Mouse (Mus musculus) B cell, adult 2 months (primary cell): ENCODE data around the gene Rad51b.
A peak's percentile ranks its signal among the peaks of the same experiment; 100 is the strongest.

Experiments used
- DNase-seq, 2 experiments: peaks; one replicate each; pipeline ENCODE4 v3.0.0; 2022

Rad51b gene

GRCm38 (mm10) chr12:79625699-79626554 lies 328.8 kb downstream of the Rad51b start:
- DNase-seq = no peak

- DNase-seq = no peak
These were observed 329.5 kb downstream of the Rad51b start for GRCm38 (mm10) chr12:79626555-79627080.

GRCm38 (mm10) chr12:79627351-79628120 lies 330.5 kb downstream of the Rad51b start:
- DNase-seq = peak in 1 of 2 experiments; percentile 27

GRCm38 (mm10) chr12:79628121-79628774 lies 331.2 kb downstream of the Rad51b start:
- peak in 1 of 2 experiments; percentile 10 for DNase-seq

- peak; percentile 46 to 51 for DNase-seq
These were observed 333.1 kb downstream of the Rad51b start for GRCm38 (mm10) chr12:79629945-79630850.

GRCm38 (mm10) chr12:79633458-79634106 lies 336.5 kb downstream of the Rad51b start:
- DNase-seq = peak; percentile 82 to 84

GRCm38 (mm10) chr12:79641570-79642285 lies 344.6 kb downstream of the Rad51b start:
- peak in 1 of 2 experiments; percentile 34 for DNase-seq

- DNase-seq = peak; percentile 70 to 76
These were observed 345.6 kb downstream of the Rad51b start for GRCm38 (mm10) chr12:79642715-79643114.

GRCm38 (mm10) chr12:79645656-79646055 lies 348.6 kb downstream of the Rad51b start:
- peak in 1 of 2 experiments; percentile 10 for DNase-seq

GRCm38 (mm10) chr12:79646646-79647164 lies 349.6 kb downstream of the Rad51b start:
- DNase-seq = peak; percentile 89 to 94

- no peak for DNase-seq
These were observed 350.3 kb downstream of the Rad51b start for GRCm38 (mm10) chr12:79647382-79647781.

- no peak for DNase-seq
These were observed 350.9 kb downstream of the Rad51b start for GRCm38 (mm10) chr12:79647976-79648375.

GRCm38 (mm10) chr12:79648812-79649700 lies 352.0 kb downstream of the Rad51b start:
- no peak for DNase-seq

- no peak for DNase-seq
These were observed 352.7 kb downstream of the Rad51b start for GRCm38 (mm10) chr12:79649796-79650195.

- no peak for DNase-seq
These were observed 358.1 kb downstream of the Rad51b start for GRCm38 (mm10) chr12:79655138-79655537.

GRCm38 (mm10) chr12:79658861-79659260 lies 361.8 kb downstream of the Rad51b start:
- no peak for DNase-seq

- DNase-seq = no peak
These were observed 364.2 kb downstream of the Rad51b start for GRCm38 (mm10) chr12:79661270-79661669.

GRCm38 (mm10) chr12:79663131-79663892 lies 366.2 kb downstream of the Rad51b start:
- DNase-seq = no peak
